Mouse (Mus musculus) T-helper 1 cell (primary cell): ENCODE data around the gene Mrap2.
"Not testable (repeated sequence)": the region's sequence is repeated elsewhere in the genome, so short reads cannot be mapped to it uniquely, and the experiment has no call there.

Source experiments
- in situ Hi-C: fragments of 300-600 bp; cut with MboI, MseI; formaldehyde crosslinking; loops from one replicate; pipeline ENCODE4 v1.15.1; 2025; ENCODE audit warnings: high pct_unique_total_duplicates

Mrap2 gene

GRCm38 (mm10) chr9:87144106-87144505, at the start of gene Mrap2:
TSS of gene Mrap2 (plus strand) at chr9:87144306.
- in situ Hi-C loops = no loop called here

DNA sequence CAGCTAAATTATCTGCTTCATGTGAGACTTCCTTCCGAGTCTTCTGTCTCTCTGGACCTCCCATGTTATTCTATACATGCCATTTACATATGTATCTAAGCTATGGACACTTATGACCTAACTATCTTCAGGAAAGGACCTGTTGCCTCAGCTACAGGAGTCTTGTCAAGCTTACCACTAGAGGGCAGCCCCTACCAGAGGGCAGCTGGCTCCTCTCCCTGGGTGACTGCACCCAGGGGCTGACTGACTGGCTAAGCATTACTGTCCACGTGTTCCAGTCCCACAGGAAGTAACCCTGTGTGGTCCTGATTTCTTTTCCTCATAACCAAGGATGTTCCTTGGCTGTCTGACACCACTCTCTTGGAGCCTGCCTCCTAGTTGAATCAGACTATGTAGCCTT, 46.1 kb upstream of the Mrap2 start:
- in situ Hi-C loops = no loop called here

- in situ Hi-C loops = no loop called here
Measured at GRCm38 (mm10) chr9:87115019-87115418, 29.1 kb upstream of the Mrap2 start.

DNA sequence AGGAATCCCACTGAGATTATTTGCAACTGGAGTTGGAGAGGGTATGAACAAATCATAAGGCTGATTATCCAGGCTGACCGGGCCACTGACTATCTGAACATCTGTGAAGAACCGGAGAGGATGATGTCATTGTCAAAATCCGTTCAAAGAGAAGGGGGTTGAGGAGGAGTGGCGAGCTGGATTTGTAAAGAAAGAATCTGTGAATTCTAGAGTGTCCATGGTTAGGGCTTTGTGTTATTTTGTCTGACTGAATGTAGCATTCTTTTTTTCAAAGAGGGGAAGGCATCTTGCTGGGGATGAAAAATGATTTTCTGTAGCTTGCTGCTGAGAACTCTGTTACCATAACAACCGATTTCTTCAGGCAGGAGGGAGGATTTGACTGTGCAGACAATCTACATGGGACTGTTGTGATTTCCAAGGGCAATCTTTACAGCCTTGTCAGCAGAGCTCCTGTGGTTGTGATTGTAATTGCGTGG, 28.6 kb upstream of the Mrap2 start:
- in situ Hi-C loops = no loop called here

GRCm38 (mm10) chr9:87115978-87116377, 28.1 kb upstream of the Mrap2 start:
- in situ Hi-C loops = no loop called here

DNA sequence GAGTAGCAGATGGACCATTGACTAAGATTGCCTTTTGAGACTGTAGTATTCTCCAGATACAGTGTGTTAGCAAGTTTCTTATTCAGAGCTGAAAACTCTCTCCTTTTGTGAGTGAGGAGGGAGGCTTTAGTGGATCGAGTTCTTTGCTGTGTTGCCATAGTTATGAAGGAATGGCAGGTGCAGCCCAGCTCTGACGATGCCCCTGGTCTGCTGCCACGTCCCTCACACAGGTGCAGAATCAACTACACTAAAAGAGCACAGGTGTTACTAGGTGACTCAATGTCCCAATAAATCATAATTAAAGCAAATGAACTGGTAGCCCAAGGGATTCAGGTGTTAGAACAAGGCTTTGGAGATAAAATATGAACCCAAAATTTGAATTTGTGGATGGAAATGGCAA, 25.1 kb upstream of the Mrap2 start:
- in situ Hi-C loops = no loop called here

DNA sequence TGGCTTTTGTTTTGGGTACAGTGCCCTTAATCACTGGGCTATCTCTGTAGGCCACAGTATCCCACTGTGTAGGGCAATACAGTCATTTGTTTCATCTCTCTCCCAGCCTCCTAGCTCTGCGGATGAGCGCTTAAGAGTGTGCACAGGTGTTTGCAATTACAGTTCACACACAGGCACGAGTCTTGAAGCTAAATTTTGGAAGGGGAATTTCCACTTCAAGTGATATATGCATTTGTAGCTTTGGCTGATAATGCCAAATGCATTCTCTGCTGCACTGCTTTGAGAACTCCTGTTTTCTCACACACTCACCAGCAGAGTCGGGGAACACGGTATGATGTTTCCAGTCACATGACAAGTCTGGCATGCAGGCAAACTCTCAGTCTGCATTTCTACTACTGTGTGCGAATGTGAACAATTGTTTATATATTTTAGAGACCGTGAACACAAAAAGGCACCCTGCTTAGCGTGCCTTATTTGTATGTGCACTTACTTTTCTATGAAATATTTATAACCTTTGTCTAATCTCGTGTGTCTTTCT, 22.1 kb upstream of the Mrap2 start:
- in situ Hi-C loops = no loop called here

- in situ Hi-C loops = not testable (repeated sequence)
Measured at GRCm38 (mm10) chr9:87127046-87127445, 17.1 kb upstream of the Mrap2 start.

GRCm38 (mm10) chr9:87135765-87136558, 8.1 kb upstream of the Mrap2 start:
- in situ Hi-C loops = no loop called here

GRCm38 (mm10) chr9:87143076-87143475, 1.0 kb upstream of the Mrap2 start:
- in situ Hi-C loops = no loop called here

DNA sequence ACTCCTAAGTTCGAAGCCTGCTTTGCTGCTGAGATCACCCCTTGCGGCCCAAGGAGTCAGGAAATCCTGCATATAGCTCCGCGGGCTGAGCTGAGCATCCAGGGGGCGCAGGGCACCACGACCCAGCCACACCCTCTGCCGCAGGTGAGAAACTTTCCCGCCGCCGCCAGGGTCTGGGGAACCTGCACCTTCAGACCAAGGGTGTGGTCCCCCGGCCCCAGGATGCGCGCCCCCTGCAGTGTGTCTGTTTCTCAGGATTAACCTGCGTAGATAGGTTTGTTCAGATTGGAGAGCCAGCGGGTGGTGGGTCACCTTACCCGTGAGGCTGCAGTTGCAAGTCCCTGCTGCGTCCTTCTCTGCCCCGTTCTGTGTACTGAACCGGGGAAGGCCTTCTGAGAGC, 426 bp downstream of the Mrap2 start:
- in situ Hi-C loops = no loop called here

- in situ Hi-C loops = no loop called here
Measured at GRCm38 (mm10) chr9:87145180-87145579, 1.1 kb downstream of the Mrap2 start.

DNA sequence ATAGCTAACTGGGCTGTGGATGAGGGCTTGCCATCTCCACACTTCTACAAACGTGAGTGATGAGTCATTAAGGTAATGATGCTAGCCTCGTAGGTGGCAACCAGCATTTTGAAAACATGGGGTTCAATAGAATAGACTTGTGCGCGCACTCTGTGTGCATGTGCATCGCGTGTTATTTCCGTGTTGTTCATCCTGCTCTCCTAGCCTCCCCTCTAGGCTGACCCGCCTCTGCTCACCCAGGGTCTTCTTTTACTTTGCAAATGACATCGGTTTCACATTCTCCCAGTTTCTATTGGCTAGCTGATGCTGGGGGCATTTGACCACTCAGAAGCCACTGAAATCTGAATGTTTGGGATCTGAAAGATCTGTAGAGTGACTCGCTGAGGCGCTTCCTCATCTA, 1.6 kb downstream of the Mrap2 start:
- in situ Hi-C loops = no loop called here

DNA sequence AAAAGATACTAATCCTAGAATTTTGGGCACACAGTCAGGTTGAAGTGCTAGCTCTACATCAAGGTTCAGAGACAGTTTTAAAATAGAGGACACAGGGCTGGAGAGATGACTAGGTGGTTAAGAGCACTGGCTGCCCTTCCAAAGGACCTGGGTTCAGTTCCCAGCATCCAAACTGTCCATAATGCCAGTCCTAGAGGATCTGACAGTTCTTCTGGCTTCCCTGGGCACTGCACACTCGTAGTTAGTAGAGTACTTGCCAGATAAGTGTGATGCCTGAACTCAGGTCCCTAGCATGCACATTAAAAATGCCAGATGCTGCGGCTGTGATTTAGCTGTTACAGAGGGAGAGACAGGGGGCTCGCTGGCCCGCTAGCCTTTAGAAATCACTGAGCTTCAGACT, 2.3 kb downstream of the Mrap2 start:
- in situ Hi-C loops = no loop called here

- in situ Hi-C loops = no loop called here
Measured at GRCm38 (mm10) chr9:87147927-87148326, 3.8 kb downstream of the Mrap2 start.

GRCm38 (mm10) chr9:87152641-87153325, 8.7 kb downstream of the Mrap2 start:
- in situ Hi-C loops = no loop called here

DNA sequence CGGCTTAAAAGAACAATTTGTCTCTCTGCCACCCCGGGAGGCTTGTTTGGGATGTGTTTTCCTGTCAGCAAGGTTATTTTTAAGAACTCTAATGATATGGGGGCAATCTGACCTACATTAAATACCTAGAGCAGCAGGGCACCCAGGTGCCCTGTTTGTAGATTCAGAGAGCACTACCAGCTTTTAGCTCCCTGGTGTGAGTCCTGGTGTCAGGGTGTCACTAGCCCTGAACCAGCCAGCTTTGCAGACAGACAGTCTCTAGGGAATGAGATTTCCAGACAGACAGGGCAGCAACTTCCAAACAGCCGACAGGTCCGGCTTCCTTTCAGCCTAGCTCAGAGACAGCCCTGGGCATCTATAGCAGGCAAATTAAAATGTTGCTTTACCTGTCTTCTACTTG, 18.5 kb downstream of the Mrap2 start:
- in situ Hi-C loops = no loop called here

DNA sequence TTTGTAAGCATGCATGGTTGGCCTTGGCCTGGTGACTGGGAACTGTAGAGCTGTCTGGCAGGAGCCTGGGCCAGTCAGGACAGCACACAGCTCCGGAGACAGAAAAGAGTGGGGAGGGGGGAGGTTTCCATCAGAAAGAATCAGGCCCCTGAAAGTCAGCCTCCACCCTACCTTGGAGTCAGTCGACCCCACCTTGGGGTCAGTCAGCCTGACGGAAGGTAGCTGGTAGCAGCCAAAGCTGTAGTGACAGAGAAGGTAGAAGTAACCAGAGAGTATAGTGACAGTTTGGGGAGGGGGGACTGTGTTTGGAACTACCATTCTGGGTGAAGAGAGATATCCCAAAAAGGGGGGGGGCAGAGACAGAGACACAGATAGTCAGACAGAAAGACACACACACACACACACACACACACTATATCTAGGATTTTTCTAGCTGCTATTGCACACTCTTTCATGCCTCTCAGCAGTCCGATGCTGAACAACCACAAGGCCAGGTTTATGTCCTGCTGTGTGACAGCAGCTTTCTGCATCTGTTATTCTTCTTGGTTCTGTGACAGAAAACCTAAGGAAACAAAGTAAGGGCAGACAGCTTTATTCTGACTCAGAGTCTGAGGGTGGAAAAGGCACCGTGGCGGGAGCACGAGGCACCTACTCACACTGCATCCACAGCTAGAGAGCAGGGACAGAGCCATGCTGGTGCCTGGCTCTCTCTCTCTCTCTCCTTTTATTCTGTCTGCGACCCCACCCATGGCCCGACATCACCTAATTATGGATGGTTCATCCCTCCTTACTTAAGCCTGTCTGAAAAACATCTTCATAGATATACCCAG, 23.1 kb downstream of the Mrap2 start:
- in situ Hi-C loops = no loop called here

DNA sequence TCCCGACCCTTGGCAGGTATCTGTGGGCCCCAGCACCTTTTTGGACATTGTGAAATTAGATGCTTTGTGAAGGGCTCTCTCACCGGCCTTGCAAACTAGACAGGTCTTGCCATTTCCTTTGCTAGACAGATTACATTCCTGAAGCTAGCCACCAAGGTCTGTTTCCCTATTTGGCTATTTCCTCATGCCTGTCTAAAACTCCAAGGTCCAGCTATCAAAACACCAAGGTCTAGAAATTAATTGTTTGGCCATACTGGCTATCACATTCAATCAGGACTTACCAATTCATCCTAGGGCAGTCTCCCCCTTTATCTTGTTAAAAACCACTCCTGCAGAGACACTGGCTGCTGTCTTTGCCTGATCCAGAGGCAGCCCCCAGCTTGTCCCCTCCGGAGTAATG, 23.9 kb downstream of the Mrap2 start:
- in situ Hi-C loops = no loop called here

GRCm38 (mm10) chr9:87169144-87169543, 25.0 kb downstream of the Mrap2 start:
- in situ Hi-C loops = no loop called here

GRCm38 (mm10) chr9:87170891-87171290, 26.8 kb downstream of the Mrap2 start:
- in situ Hi-C loops = loop anchor here (10.0 kb wide), 1 partner anchor 816 kb away; no protein-coding TSS in a partner anchor

DNA sequence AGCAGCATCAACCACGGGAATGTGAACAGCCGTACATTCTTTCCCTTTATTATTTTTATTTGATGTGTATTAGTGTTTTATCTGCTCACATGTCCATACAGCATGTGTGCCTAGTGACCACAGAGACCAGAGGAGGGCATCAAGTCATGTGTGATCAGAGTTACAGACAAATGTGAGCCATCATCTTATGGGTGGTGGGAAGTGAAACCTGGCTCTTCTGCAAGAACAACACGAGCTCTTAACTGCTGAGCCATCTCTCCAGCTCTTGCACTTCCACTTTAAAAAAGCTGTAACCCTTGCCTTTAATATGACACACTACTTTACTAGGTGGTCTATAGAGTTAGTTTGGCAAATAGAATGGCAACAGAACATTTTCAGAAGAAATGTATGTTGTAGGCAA, 27.4 kb downstream of the Mrap2 start:
- in situ Hi-C loops = loop anchor here (10.0 kb wide), 1 partner anchor 817 kb away; no protein-coding TSS in a partner anchor
